Mouse (Mus musculus) cerebellum, adult 11-12 months (tissue): ENCODE measurements around the gene Gm4884.
"Not testable (repeated sequence)": the region's sequence is repeated elsewhere in the genome, so short reads cannot be mapped to it uniquely, and the experiment has no call there.

Source experiments
- DNase-seq: peaks from one replicate; pipeline ENCODE4 v3.0.0; 2022

Gm4884 gene

DNA sequence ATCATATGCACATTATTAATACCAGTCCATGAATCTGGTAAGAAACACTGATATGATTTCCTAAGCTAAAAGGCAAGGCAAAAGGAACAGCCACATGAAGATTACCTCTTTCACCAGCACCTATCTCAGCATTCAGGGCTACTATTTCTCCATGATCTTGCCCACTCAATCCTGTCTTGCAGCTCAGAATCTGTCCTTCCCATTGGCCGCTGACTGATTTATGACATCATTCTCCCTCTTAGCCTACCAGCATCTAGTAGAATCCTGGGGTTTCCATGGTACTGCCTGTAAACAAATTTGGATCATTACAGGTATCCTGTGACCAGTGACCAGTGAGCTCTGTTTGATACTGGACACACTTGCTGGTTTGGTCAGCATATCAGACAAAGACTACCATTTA lies at the start of gene Gm4884:
Gm4884 (plus strand) TSS at position 301 of the 400 bp plus-strand sequence.
- DNase-seq = not testable (repeated sequence)

- no peak for DNase-seq
Observed at GRCm38 (mm10) chr7:40987243-40987642, 45.3 kb upstream of the Gm4884 start, which contains the start of gene 4930433I11Rik. Gene 4930433I11Rik, plus strand, starts transcription at chr7:40987543.

GRCm38 (mm10) chr7:41044058-41044457 lies 11.5 kb downstream of the Gm4884 start:
- DNase-seq = not testable (repeated sequence)
